Mouse (Mus musculus) midbrain, embryonic 15.5 days (tissue): ENCODE measurements at regions not wholly inside any gene's neighbourhood (a gene's known extent, or its start where the extent isn't known, plus 50 kb on each side); places are given as distances from the start of the nearest gene placed in this dataset.

Experiments
- ATAC-seq: fragments of 200-750 bp; cut with Nextera tagmentation; replicated peaks from 2 replicates; pipeline ENCODE4 v1.8.0; 2017; ENCODE audit warnings: moderate TSS enrichment
- H3K27ac ChIP-seq: fragments of 300-500 bp; sonication (generic); 2 replicates; pipeline ENCODE4 v1.5.1; 2015; ENCODE audit warnings: mild to moderate bottlenecking, inconsistent platforms
- H3K27me3 ChIP-seq: fragments of 300-500 bp; sonication (generic); replicated peaks from 2 replicates; pipeline ENCODE4 v1.6.1; 2015; ENCODE audit warnings: inconsistent platforms
- H3K36me3 ChIP-seq: fragments of 300-500 bp; sonication (generic); replicated peaks from 2 replicates; pipeline ENCODE4 v1.6.1; 2015; ENCODE audit warnings: inconsistent platforms
- H3K4me1 ChIP-seq: fragments of 300-500 bp; sonication (generic); 2 replicates; pipeline ENCODE4 v1.6.1; 2015; ENCODE audit warnings: inconsistent platforms
- H3K4me2 ChIP-seq: fragments of 300-500 bp; sonication (generic); 2 replicates; pipeline ENCODE4 v1.6.1; 2015; ENCODE audit warnings: inconsistent platforms, mild to moderate bottlenecking, moderate library complexity
- H3K4me3 ChIP-seq: fragments of 300-500 bp; sonication (generic); 2 replicates; pipeline ENCODE4 v1.5.1; 2015; ENCODE audit warnings: mild to moderate bottlenecking, inconsistent platforms
- H3K9ac ChIP-seq: fragments of 300-500 bp; sonication (generic); 2 replicates; pipeline ENCODE4 v1.6.1; 2015; ENCODE audit warnings: mild to moderate bottlenecking, inconsistent platforms
- H3K9me3 ChIP-seq: fragments of 300-500 bp; sonication (generic); 2 replicates; pipeline ENCODE4 v1.6.1; 2016; ENCODE audit warnings: inconsistent platforms
- WGBS: fragments of 180-500 bp; shearing (Covaris S2); methylation state at CpG from one replicate; pipeline ENCODE4 v1.1.7; 2015; ENCODE audit warnings: mixed read lengths; 5-methylcytosine and 5-hydroxymethylcytosine counted together

- WGBS = 67% methylated on average over 1 of the region's 1 CpGs
These were observed 544.8 kb upstream of the Tpk1 start for GRCm38 (mm10) chr6:44210901-44211300.

DNA sequence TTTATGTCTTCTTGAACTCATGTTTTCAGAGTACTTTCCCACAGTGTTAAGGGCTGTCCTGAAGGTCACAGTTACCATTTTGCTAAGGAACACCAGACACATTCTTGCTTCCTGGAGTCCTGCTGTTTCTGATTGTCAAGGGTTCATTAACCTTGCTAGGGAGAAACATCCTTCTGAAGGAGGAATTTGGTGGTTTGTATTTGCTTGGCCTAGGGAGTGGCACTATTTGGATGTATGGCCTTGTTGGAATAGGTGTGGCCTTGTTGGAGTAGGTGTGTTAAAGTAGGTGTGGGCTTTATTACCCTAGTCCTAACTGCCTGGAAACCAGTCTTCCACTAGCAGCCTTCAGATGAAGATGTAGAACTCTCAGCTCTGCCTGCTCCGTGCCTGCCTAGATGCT is 538.4 kb upstream of the Tpk1 start:
- Histone ChIP-seq H3K27me3 (no peaks in the 10 kb centered on the region), H3K9me3 (no peaks in the 10 kb centered on the region), H3K4me1 (no peaks in the 10 kb centered on the region), H3K4me3 (no peak overlapping the region), H3K9ac (no peak overlapping the region), H3K27ac (no peak overlapping the region), H3K4me2 (no peak overlapping the region), H3K36me3 (no peaks in the 10 kb centered on the region)
- no peak for ATAC-seq
- 91% methylated on average over 1 of the region's 1 CpGs for WGBS

More at GRCm38 (mm10) chr6:44210901-44211300, 544.8 kb upstream of the Tpk1 start:
- no peak for ATAC-seq
- no peaks in the 10 kb centered on the region for H3K4me1 ChIP-seq
- no peak overlapping the region for H3K4me2 ChIP-seq
- no peaks in the 10 kb centered on the region for H3K27me3 ChIP-seq
- no peak overlapping the region for H3K9ac ChIP-seq
- H3K27ac ChIP-seq = no peak overlapping the region
- H3K36me3 ChIP-seq = no peaks in the 10 kb centered on the region
- no peak overlapping the region for H3K4me3 ChIP-seq
- H3K9me3 ChIP-seq = no peaks in the 10 kb centered on the region

DNA sequence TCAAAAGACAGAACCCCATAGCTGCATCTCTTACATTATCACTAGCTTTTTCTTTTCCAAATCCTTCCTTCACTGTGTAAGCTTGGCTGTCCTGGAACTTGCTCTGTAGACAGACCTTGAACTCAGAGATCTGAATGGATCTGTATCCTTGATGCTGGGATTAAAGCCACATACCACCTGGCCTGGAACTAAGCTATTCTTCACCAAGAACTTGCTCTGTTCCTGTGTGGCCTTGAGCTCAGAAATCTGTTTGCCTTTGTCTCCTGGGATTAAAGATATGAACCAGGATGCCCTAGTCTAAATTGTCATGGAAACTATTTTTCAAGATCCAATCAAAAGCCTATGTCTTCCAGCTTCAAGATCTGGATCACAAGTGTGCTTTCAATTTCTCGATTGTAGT is 537.8 kb upstream of the Tpk1 start:
- ATAC-seq = no peak

GRCm38 (mm10) chr6:44179927-44180326 is 513.8 kb upstream of the Tpk1 start:
- Histone ChIP-seq H3K4me2 (no peak overlapping the region), H3K27ac (no peak overlapping the region), H3K9ac (no peak overlapping the region), H3K4me3 (no peak overlapping the region), H3K9me3 (no peaks in the 10 kb centered on the region), H3K27me3 (no peaks in the 10 kb centered on the region), H3K4me1 (no peaks in the 10 kb centered on the region), H3K36me3 (no peaks in the 10 kb centered on the region)
- 34% methylated on average over 4 of the region's 4 CpGs for WGBS
- 0 out of 2 replicates have a peak, but pooled peaks have one; percentile 52 for ATAC-seq

More for the DNA sequence above, 537.8 kb upstream of the Tpk1 start:
- no peaks in the 10 kb centered on the region for H3K36me3 ChIP-seq
- 65% methylated on average over 1 of the region's 1 CpGs for WGBS
- H3K4me3 ChIP-seq = no peak overlapping the region
- H3K4me2 ChIP-seq = no peak overlapping the region
- no peak overlapping the region for H3K27ac ChIP-seq
- H3K4me1 ChIP-seq = no peaks in the 10 kb centered on the region
- H3K9me3 ChIP-seq = no peaks in the 10 kb centered on the region
- H3K9ac ChIP-seq = no peak overlapping the region
- no peaks in the 10 kb centered on the region for H3K27me3 ChIP-seq
